Mouse (Mus musculus) lung, postnatal 0 days (tissue): ENCODE measurements around the gene Nipal4. TPM values are rescaled to one million over a fixed set of nuclear protein-coding genes. Genes with fewer than 3 reads are reported as not detected.
A peak's percentile ranks its signal among the peaks of the same experiment; 100 is the strongest.

Source experiments
- ATAC-seq: fragments of 200-750 bp; cut with Nextera tagmentation; 2 replicates; pipeline ENCODE4 v1.8.0; 2017; ENCODE audit warnings: moderate library complexity
- DNase-seq: peaks from one replicate; pipeline ENCODE4 v3.0.0-alpha.2; 2016; ENCODE audit warnings: low spot score
- H3K27ac ChIP-seq: fragments of 300-500 bp; sonication (generic); 2 replicates; pipeline ENCODE4 v1.5.1; 2014; ENCODE audit warnings: antibody characterized with exemption, mild to moderate bottlenecking, low read length, mixed read lengths
- H3K27me3 ChIP-seq: fragments of 300-500 bp; sonication (generic); replicated peaks from 2 replicates; pipeline ENCODE4 v1.6.1; 2014; ENCODE audit warnings: low read length, mixed read lengths; ENCODE audit not compliant: insufficient read depth
- H3K36me3 ChIP-seq: fragments of 300-500 bp; sonication (generic); 2 replicates; pipeline ENCODE4 v1.6.1; 2014; ENCODE audit warnings: low read length, mixed read lengths; ENCODE audit not compliant: insufficient read depth
- H3K4me1 ChIP-seq: fragments of 300-500 bp; sonication (generic); 2 replicates; pipeline ENCODE4 v1.6.1; 2014; ENCODE audit warnings: antibody characterized with exemption, low read depth, low read length, mixed read lengths; ENCODE audit not compliant: insufficient read depth
- H3K4me2 ChIP-seq: fragments of 300-500 bp; sonication (generic); replicated peaks from 2 replicates; pipeline ENCODE4 v1.6.1; 2014; ENCODE audit warnings: low read depth, mild to moderate bottlenecking, low read length, moderate library complexity, mixed read lengths
- H3K4me3 ChIP-seq: fragments of 300-500 bp; sonication (generic); 2 replicates; pipeline ENCODE4 v1.5.1; 2014; ENCODE audit warnings: low read depth, low read length
- H3K9ac ChIP-seq: fragments of 300-500 bp; sonication (generic); replicated peaks from 2 replicates; pipeline ENCODE4 v1.6.1; 2014; ENCODE audit warnings: low read depth, mild to moderate bottlenecking
- H3K9me3 ChIP-seq: fragments of 300-500 bp; sonication (generic); 2 replicates; pipeline ENCODE4 v1.6.1; 2016; ENCODE audit warnings: low read length, mixed read lengths
- CTCF ChIP-seq: IDR thresholded peaks from 2 replicates; pipeline ENCODE4 v1.5.1; 2016; ENCODE audit warnings: antibody characterized with exemption, mild to moderate bottlenecking
- EP300 ChIP-seq: IDR thresholded peaks from 2 replicates; pipeline ENCODE4 v1.6.1; 2016; ENCODE audit warnings: antibody characterized with exemption, mild to moderate bottlenecking, control low read depth
- WGBS: fragments of 180-500 bp; shearing (Covaris S2); extraction: QIAGEN DNeasy Blood & Tissue Kit; methylation state at CpG from one replicate; pipeline ENCODE4 v1.1.7; 2014; 5-methylcytosine and 5-hydroxymethylcytosine counted together
- polyA plus RNA-seq: library from polyadenylated mRNA; unstranded; fragments of >200 nt; fragmentation: Nextera tagmentation; extraction: Ambion mirVana; gene quantifications from 2 replicates; pipeline ENCODE4 v1.2.1, GENCODE M21; 2015

Nipal4 gene
- polyA plus RNA-seq, 1 experiment from 2014 or later: 0.41 TPM

DNA sequence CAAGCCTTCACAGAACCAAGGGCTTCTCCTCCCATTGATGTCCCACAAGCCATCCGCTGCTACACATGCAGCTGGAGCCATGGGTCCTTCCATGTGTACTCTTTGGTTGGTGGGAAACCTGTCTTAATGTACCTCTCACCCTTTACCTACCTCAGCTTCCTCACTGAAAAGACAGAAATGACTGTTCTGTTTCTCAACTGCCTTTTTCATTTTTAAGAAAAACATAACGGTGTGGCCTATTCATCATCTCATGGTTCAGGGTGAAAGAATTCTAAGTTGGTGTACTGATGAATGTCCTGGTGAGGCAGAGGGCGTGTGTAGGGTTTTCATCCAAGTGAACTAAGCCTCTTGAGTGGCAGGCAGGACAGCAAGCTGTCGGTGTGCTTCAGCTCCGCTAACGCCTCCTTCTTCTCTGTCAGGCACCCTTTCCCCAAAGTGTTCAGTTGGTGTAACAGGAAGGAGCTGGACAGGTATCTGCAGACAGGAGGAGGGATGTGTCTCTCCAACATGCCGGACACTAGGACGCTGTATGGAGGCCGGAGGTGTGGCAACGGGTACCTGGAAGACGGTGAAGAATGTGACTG lies 39.4 kb downstream of the Nipal4 start:
- no peak for DNase-seq
- Histone ChIP-seq H3K9ac (no peak overlapping the region), H3K36me3 (no peaks in the 10 kb centered on the region; the same call in 1 of the 2 replicates), H3K4me1 (no peaks in the 10 kb centered on the region; the same call in none of the 2 replicates), H3K9me3 (no peaks in the 10 kb centered on the region), H3K4me3 (no peak overlapping the region), H3K27me3 (no peaks in the 10 kb centered on the region), H3K27ac (0 out of 2 replicates have a peak overlapping the region, but pooled peaks have one; percentile 43), H3K4me2 (no peak overlapping the region)
- no peak for ATAC-seq
- 84% methylated on average over 11 of the region's 11 CpGs for WGBS
- no peak for TF ChIP-seq CTCF
- no peak for TF ChIP-seq EP300

DNA sequence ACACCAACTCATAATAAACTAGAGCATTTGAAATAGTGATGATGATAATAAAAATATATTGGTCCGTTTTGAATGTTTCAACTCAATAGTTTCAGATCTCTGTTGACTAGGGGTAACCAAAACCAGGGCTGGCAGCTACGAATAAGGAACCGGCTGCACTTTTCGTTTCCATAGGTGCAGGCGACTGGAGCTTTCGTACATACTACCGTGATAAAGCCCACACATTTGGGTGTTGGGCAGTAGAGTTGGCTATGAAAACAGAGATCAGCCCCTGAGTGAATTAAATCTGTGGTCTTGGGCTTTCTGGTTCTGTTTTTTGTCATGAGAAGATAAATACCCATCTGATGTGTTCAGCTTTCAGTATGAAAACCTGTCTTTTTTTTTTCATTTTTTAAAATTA lies 40.0 kb downstream of the Nipal4 start:
- Histone ChIP-seq H3K4me2 (no peak overlapping the region), H3K9me3 (no peaks in the 10 kb centered on the region), H3K4me1 (no peaks in the 10 kb centered on the region; the same call in none of the 2 replicates), H3K36me3 (no peaks in the 10 kb centered on the region; the same call in 1 of the 2 replicates), H3K9ac (no peak overlapping the region), H3K27ac (no peak overlapping the region), H3K27me3 (no peaks in the 10 kb centered on the region), H3K4me3 (no peak overlapping the region)
- WGBS: 93% methylated on average over 7 of the region's 7 CpGs
- no peak for DNase-seq
- no peak for ATAC-seq
- TF ChIP-seq EP300: no peak
- TF ChIP-seq CTCF: no peak

DNA sequence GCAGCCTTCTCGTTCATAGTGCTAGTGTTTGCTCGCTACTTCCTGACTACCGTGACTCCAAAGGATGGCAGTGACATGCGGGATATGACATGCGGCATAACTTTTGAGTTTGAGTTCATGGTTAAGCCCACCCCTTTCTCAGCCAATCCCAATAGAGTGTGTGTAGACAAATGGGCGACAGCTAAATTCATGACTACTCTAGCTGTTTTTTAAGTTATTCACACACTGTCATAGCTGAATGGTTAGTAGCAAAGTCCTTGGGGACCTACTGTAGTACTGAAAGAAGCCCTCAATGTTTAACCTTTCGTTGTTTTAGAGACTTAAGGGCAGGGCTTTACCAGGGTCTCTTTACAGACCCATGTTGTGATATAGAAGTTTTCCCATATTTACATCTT lies 40.5 kb downstream of the Nipal4 start:
- no peak overlapping the region for H3K9ac ChIP-seq
- DNase-seq (no peak), ATAC-seq (no peak)
- H3K9me3 ChIP-seq: no peaks in the 10 kb centered on the region
- no peaks in the 10 kb centered on the region; the same call in 1 of the 2 replicates for H3K36me3 ChIP-seq
- H3K4me1 ChIP-seq: no peaks in the 10 kb centered on the region; the same call in none of the 2 replicates
- no peak for TF ChIP-seq EP300
- TF ChIP-seq CTCF: no peak
- H3K27ac ChIP-seq: no peak overlapping the region
- no peaks in the 10 kb centered on the region for H3K27me3 ChIP-seq
- no peak overlapping the region for H3K4me2 ChIP-seq
- H3K4me3 ChIP-seq: no peak overlapping the region
- 80% methylated on average over 7 of the region's 7 CpGs for WGBS

DNA sequence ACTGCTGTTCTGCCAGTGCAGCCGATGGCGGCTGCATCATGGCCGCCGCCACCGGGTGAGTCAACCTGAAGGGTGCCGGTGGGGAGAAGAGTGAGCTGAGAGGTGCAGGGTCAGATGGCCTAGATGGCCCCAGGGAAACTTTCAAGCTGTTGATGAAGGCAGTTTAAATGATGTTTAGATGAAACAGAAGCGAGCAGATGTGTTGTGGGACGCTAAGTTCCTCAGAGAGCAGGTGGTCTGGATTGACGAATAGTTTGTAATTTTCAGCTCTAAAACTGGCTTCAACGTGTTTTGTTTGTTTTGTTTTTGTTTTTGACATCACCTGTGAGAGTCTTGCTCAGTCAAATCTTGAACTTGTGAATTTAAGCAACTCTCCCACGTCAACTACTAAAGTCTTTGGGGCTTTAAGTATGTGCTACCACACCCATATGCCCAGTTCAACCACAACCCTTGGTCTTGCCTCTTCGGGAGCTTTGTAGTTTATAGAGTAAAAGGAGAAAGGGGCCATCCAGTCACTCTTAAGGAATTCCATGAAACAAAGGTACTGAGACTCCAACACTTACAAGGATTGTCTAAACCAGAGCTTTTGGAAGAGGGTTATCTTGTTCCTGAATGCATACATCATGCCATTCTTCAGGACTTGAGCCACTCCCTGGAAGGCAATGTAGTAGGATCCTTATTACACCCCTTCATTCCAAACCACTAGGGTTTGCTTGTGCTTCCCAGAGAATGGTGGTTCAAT lies 41.0 kb downstream of the Nipal4 start:
- TF ChIP-seq EP300 (no peak), CTCF (no peak)
- Histone ChIP-seq H3K9ac (no peak overlapping the region), H3K36me3 (no peaks in the 10 kb centered on the region; the same call in 1 of the 2 replicates), H3K4me3 (no peak overlapping the region), H3K27ac (no peak overlapping the region), H3K27me3 (no peaks in the 10 kb centered on the region), H3K4me2 (no peak overlapping the region), H3K9me3 (no peaks in the 10 kb centered on the region), H3K4me1 (no peaks in the 10 kb centered on the region; the same call in none of the 2 replicates)
- WGBS: 86% methylated on average over 12 of the region's 12 CpGs
- DNase-seq (no peak), ATAC-seq (no peak)

DNA sequence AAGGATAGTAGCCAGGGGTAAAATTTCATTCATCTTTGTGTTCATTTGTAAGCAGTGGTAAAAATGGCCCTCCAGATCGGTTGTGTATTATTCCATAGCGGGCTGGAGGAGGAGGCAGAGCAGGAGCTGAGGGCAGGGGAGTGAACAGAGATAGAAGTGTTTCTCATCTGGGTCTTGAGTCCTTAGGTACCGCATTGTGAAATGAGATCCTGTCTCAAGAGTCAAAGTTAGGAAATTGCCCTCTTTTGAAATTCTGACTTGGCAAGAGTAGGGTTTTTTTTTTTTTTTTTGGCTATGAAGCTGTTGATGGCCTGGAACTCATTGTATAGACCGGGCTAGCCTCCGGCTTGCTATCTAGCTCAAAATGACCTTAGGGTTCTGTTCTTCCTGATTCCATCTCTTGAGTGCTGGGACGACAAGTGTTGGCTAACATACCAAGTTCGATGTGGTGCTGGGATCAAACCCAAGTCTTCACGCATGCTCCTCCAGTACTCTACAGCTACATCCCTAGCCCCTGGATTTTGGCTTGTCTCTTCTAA lies 42.9 kb downstream of the Nipal4 start:
- Histone ChIP-seq H3K27me3 (no peaks in the 10 kb centered on the region), H3K27ac (peak overlapping the region; percentile 17; the same call in 1 of the 2 replicates), H3K4me2 (no peak overlapping the region), H3K36me3 (no peaks in the 10 kb centered on the region; the same call in 1 of the 2 replicates), H3K4me3 (no peak overlapping the region), H3K9me3 (no peaks in the 10 kb centered on the region), H3K9ac (no peak overlapping the region), H3K4me1 (no peaks in the 10 kb centered on the region; the same call in none of the 2 replicates)
- ATAC-seq: peak; percentile 74
- DNase-seq: peak; percentile 84
- 59% methylated on average over 8 of the region's 8 CpGs for WGBS
- TF ChIP-seq CTCF (no peak), EP300 (peak; percentile 92)

DNA sequence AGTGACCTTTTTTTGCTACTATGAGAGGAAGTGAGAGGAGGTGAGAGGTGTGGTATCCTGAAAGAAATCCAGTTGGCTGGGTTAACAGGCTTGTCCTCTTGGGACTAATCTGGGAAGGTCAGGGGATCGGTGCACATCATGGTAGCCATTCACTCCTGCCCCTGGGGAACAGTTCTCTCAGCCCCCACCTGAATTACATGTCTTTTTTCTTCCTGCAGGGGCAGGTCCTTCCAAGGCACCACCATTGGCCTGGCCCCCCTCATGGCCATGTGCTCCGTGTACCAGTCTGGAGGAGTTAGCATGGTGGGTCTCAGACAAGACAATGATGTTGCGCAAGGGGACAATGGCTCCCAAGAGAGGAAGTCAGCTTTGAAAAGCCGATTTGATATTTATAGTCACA lies 43.4 kb downstream of the Nipal4 start:
- Histone ChIP-seq H3K4me1 (no peaks in the 10 kb centered on the region; the same call in 1 of the 2 replicates), H3K36me3 (no peaks in the 10 kb centered on the region; the same call in 1 of the 2 replicates), H3K4me3 (no peak overlapping the region), H3K27me3 (no peaks in the 10 kb centered on the region), H3K9me3 (no peaks in the 10 kb centered on the region), H3K9ac (no peak overlapping the region), H3K4me2 (no peak overlapping the region), H3K27ac (peak overlapping the region; percentile 17; the same call in 1 of the 2 replicates)
- 71% methylated on average over 4 of the region's 4 CpGs for WGBS
- DNase-seq (no peak), ATAC-seq (no peak)
- TF ChIP-seq CTCF: no peak
- no peak for TF ChIP-seq EP300
